Mouse (Mus musculus) liver, embryonic 14.5 days (tissue): Measurements from ENCODE around the gene Mybpc3.

ENCODE experiments used
- CTCF ChIP-seq: IDR thresholded peaks from 2 replicates; pipeline ENCODE4 v1.5.1; 2016; ENCODE audit warnings: antibody characterized with exemption, low read depth, control low read depth
- EP300 ChIP-seq: IDR thresholded peaks from 2 replicates; pipeline ENCODE4 v1.6.1; 2016; ENCODE audit warnings: antibody characterized with exemption, low read depth

GRCm38 (mm10) chr2:91077957-91078313 lies 40.0 kb upstream of the Mybpc3 start:
- TF ChIP-seq CTCF (no peak), EP300 (no peak)
